ENCODE assay signal across 9 mouse cellular contexts in the genomic region with DNA sequence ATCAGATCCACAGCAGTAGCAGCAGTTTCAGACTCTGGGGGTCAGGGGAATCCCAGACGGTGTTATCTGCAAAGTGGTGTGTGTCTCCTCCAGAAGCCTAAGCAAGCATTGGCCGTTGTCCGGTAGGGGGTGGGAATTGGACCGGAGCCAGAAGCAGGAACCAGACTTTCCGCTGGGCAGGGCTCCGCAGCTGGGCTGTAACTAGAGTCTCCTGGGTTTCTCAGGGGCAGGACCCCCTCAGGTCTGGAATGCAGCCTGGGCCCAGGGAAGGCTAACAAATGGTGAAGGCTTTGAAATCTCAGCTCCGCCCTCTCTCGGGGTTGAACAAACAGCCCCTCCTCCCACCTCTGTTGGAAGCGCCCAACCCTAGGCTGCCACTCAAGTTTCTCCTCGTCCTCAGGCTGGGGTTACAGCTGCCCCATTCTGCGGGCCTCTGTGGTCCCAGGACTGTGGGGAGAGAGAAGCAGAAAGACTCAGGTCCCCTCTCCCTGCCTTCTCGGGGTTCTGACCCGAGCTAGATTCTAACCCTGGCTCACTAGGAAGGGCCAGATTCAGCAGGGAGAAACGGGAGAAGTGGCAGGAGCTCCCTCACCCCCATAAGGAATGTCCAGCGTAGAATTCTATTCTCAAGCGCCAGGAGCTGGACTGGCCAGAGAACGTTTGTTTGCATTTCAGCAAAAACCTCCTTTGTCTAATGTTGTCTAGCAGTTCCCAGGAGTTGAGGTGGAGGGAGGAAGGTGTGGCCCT. TPM values are rescaled to one million over a fixed set of nuclear protein-coding genes. Genes with fewer than 3 reads are reported as not detected.
DNase-seq lines count a peak whose midpoint lies in the region; ATAC-seq and TF ChIP-seq lines count a peak whose summit lies in the region.
"Had no signal": no experiment of that assay in that cellular context is flagged by ENCODE, and none has a peak within 500 bp of the region (broad histone marks: within the 10 kb centered on the region; RNA-seq: fewer than 3 reads in every experiment).

No protein-coding gene starts in this region.

- H3K36me3 ChIP-seq in forebrain, embryonic 16.5 days (ENCODE audit: control insufficient read depth, insufficient read depth): no peaks in the 10 kb centered on the region

- intact Hi-C loops in heart, postnatal 25 days (cut with DNase I): no loop called here

- peak; percentile 41; the same call in 1 of the 2 replicates for TF ChIP-seq CTCF in lung, adult 2 months (IDR thresholded peaks at IDR 0.05; ENCODE audit: insufficient read depth, low read length)

- H3K4me3 ChIP-seq in forebrain, embryonic 16.5 days (replicated peaks; ENCODE audit: low read length): no peak overlapping the region
- H3K4me3 ChIP-seq in lung, adult 2 months (replicated peaks; ENCODE audit: extremely low read depth, low read depth, low read length): no peak overlapping the region

- H3K9ac ChIP-seq in forebrain, embryonic 16.5 days (replicated peaks; ENCODE audit: low read depth, low read length): 0 out of 2 replicates have a peak overlapping the region, but pooled peaks have one; percentile 19

- H3K27me3 ChIP-seq in forebrain, embryonic 16.5 days (replicated peaks; ENCODE audit: control insufficient read depth, insufficient read depth, low read length): no peaks in the 10 kb centered on the region

- no peak overlapping the region for H3K4me2 ChIP-seq in forebrain, embryonic 16.5 days (ENCODE audit: low read length)

- H3K27ac ChIP-seq in forebrain, embryonic 16.5 days (ENCODE audit: low read length): peak overlapping the region; percentile 54

- H3K9me3 ChIP-seq in forebrain, embryonic 16.5 days (ENCODE audit: control insufficient read depth, low read length): peaks cover 14% of the 10 kb centered on the region

- WGBS in forebrain, embryonic 16.5 days: 1% methylated on average over 17 of the region's 17 CpGs
- 6% methylated on average over 17 of the region's 17 CpGs for WGBS in large intestine, adult 2 months
- WGBS in lung, adult 2 months: 9% methylated on average over 17 of the region's 17 CpGs

- peak; percentile 79 for ATAC-seq in forebrain, embryonic 16.5 days
- ATAC-seq in inflammation-experienced regulatory T-cells, adult 6 months: no peak

- TF ChIP-seq POLR2A in lung, adult 2 months (IDR thresholded peaks at IDR 0.05; ENCODE audit: borderline replicate concordance, extremely low read depth, low read depth, low read length): peak; percentile 50; the same call in 1 of the 2 replicates

- peak; percentile 7 for DNase-seq in thymus, postnatal 25 days
- no peak for DNase-seq in thymus, postnatal 10 days (ENCODE audit: low spot score in 2 of 2)
- DNase-seq in heart, postnatal 25 days (ENCODE audit: low spot score): peak; percentile 86
- peak; percentile 33 for DNase-seq in large intestine, adult 2 months (ENCODE audit: low read depth, low spot score)
- DNase-seq in lung, adult 2 months: peak; percentile 91
- peak; percentile 85 for DNase-seq in ovary, adult 18-20 months (ENCODE audit: low spot score)

- peaks cover 13% of the 10 kb centered on the region for H3K4me1 ChIP-seq in forebrain, embryonic 16.5 days (replicated peaks; ENCODE audit: control insufficient read depth, insufficient read depth, low read length)
- peaks cover 7% of the 10 kb centered on the region for H3K4me1 ChIP-seq in lung, adult 2 months (ENCODE audit: control insufficient read depth, insufficient read depth, low read length)

RNA-seq across cellular contexts. Expression of a gene that starts 44.9 kb away (rescaled TPM):
- 2.1 and 2.9 TPM in 2 replicates for polyA plus RNA-seq in forebrain, embryonic 16.5 days (2015; fragmentation: Nextera tagmentation; extraction: Ambion mirVana)
- total RNA-seq in heart, postnatal 25 days (2021): under 1 TPM; 0.26 to 0.70 TPM
- polyA plus RNA-seq in large intestine, adult 2 months (2012; rRNA removed): 1.3 and 2.6 TPM in 2 replicates
- 1.8 and 2.2 TPM in 2 replicates for polyA plus RNA-seq in lung, adult 2 months (2012; rRNA removed)
- 1 to 10 TPM in 1 of 3 experiments, under 1 TPM in 2; 0.55 to 2.5 (median 0.84) TPM for polyA plus RNA-seq in inflammation-experienced regulatory T-cells, adult 6 months (2017; shearing (Covaris generic))
- total RNA-seq: neutrophil, adult 5-6 weeks had no signal

RNA-seq across cellular contexts. Expression of a gene that starts 49.1 kb away (rescaled TPM):
- polyA plus RNA-seq in forebrain, embryonic 16.5 days (2015; fragmentation: Nextera tagmentation; extraction: Ambion mirVana): 120 and 121 TPM in 2 replicates
- 10 to 100 TPM; 30.6 to 31.1 TPM for total RNA-seq in heart, postnatal 25 days (2021)
- 21.3 and 24.4 TPM in 2 replicates for polyA plus RNA-seq in large intestine, adult 2 months (2012; rRNA removed)
- 20.2 and 23.4 TPM in 2 replicates for polyA plus RNA-seq in lung, adult 2 months (2012; rRNA removed)
- polyA plus RNA-seq in inflammation-experienced regulatory T-cells, adult 6 months (2017; shearing (Covaris generic)): 10 to 100 TPM; 27.4 to 34.0 (median 28.7) TPM

Comparison
In these comparisons a context has a peak if more than half of its experiments do, and no peak if none do; other contexts are left out.
1. DNase-seq: peak in thymus, postnatal 25 days (single experiment), heart, postnatal 25 days (single experiment), large intestine, adult 2 months (single experiment), lung, adult 2 months (single experiment) and ovary, adult 18-20 months (single experiment); none in thymus, postnatal 10 days (0 of 2).